Mouse (Mus musculus): Measurements from ENCODE around the gene Pum3.

Gene Pum3

DNA sequence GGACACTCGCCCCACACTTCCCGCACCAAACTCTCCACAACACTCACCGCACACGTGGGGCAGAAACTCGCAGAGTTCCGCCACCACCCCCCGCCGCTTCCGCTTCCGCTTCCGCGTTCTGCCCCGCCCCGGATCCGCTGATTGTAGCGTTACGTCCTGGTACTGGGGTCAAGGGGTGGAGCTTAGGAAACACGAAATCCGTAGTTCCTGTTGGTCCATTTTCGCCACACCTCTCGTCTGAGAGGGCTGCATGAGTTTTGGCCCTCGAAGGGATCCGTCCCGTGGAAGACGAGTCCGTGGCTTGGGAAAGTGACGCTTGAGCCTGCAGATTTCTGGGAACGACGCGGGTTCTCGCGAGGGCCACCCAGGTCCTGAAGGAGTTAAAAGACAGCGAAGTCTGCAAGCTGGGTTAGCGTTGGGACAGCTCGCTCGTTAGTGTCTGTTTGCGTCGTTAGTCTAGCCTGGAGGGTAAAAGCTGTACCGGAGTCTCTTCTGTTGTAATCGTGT is at the start of gene Pum3:
Gene Pum3 (minus strand): TSS at position 81 of the 507 bp plus-strand sequence.
- peak; percentile 93 for DNase-seq (ENCODE audit: low spot score)

DNA sequence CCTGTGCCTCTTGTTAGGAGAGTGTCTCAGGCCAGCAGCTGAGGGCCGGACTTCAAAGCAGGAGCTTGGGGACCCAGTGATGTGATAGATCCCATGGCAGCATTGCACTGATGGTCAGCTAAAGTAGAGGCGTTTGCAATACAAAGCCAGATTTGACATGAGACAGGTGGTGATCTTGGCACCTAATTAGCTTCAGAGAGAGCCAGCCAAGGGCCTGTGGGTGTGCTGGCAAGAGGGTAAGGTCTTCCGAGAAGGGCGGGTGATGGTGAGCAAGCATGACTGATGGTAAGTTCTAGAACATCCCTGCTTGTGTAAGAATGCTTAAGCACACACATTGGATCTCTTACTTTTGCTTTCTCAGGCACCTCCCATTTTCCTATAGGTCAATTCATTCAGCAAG is 37.1 kb upstream of the Pum3 start:
- no peak for DNase-seq (ENCODE audit: low spot score)

DNA sequence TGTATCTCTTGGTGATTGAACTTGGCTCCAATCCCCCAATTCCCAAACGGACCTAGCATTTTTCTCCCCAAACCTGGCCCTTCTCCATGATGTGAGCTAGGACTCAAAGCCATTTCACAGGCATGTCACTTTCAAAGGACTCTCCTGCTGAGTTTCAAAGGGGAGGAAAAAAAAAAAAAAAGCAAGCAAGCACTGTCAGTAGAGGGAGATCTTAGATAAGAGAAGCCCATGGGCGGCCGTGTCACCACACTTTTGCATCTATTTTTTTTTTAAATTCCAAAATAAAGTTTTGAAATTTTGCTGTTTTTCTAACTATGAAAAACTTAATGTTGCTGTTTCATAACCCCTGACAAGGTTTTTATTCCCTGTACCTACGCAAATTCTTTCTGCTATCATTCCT is 33.0 kb upstream of the Pum3 start:
- DNase-seq (ENCODE audit: low spot score) = no peak

DNA sequence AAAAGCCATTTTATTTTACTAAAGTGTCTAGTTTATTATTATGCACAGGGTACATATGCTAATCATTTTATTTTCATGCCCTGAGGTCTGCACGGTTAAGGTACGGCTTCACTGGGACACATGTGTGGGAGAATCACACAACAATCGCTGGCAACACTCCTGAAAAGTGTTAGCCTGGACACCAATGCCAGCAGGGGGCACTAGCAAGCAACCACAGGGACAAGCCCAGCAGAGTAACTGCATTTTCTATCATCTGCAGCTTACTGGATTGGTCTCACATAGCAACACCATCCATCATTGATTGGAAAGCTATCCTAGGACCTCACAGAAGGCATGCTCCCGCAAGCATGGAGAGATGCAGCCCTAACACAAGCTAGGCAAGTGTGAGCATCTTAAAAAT is 20.8 kb upstream of the Pum3 start:
- DNase-seq (ENCODE audit: low spot score) = no peak

DNA sequence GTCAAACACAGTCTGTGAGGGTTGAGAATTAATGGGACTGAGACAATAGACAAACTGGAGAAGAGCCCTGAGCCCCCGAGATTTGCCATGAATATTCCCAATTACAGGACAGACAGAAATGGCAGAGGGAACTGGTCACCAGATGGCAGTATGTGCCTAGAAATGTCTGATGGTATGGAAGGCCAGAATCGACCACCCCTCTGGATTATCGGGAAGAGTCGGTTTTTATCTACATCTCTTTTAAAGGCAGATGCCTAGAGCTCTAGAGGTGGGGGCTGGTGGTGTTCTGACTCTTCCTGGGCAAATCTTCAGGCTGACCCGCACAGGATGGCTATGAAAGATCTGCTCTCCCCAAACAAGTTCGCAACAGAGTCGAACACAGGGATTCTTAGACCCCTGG is 17.9 kb upstream of the Pum3 start:
- no peak for DNase-seq (ENCODE audit: low spot score)

DNA sequence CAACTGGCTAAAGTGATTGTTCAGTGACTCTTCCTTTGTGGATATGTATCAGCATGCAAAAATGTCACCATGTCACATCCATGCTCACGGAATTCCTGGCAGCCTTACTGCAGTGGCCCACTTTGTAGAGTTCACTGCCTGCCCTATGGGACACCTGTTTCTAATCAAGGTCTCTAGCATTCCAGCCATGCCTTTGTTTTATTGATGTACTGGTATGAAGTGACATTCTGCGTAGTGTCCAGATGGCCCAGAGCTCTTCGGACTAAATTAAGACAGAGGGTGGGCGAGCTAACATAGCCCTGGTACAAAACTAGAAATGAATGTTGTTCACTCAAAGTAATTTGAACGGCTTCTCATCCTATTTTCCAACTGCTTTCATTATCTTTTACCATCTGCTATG is 11.5 kb upstream of the Pum3 start:
- no peak for DNase-seq (ENCODE audit: low spot score)

DNA sequence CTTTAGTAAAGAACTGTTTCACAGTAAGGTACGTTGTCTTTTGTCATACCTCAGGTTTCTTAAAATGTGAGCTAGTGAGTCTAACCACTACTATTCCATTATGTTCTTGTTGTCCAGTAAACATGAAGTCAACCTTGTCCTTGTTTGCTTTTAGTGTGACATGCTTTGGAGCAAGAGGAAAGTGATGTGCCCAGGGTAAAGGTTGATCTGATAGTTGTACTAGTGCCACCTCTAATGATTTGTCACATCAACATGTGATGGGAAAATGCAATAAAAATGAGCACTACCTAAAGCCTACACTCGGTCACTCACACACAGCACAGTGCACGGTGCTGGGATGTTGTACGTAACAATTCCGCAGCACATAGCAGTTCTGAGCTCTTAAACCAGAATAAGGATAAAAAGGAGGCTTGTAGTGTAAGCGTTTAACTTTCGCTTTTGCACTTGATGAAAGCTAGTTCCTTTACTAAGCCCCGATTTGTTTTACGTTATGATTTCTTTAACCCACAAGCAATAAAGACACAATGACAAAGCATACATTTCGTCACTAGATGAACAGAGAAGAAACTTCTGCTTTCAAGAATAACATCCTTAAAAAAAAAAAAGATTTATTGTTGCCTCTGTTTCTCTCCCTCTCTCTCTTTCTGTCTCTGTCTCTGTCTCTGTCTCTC is 8.5 kb upstream of the Pum3 start:
- no peak for DNase-seq (ENCODE audit: low spot score)

DNA sequence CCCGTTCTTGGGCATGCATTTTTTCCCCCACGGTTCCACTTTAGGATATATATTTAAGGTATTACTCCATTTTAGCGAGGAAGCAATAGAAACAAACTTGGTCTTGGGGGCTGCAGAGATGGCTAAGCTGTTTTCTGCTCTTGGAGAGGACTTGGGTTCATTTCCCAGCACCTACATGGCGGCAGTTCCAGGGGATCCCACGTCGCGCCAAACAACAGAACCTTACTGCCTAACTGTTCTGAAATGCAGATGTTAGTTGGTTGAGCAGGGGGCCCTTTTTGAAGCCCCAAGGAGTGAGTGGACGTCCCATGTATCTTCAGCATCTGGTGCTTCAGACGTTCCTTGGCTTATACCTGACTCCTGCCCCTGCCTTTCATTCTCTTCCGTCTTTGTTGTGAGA is 781 bp upstream of the Pum3 start:
- peak; percentile 1 for DNase-seq (ENCODE audit: low spot score)

DNA sequence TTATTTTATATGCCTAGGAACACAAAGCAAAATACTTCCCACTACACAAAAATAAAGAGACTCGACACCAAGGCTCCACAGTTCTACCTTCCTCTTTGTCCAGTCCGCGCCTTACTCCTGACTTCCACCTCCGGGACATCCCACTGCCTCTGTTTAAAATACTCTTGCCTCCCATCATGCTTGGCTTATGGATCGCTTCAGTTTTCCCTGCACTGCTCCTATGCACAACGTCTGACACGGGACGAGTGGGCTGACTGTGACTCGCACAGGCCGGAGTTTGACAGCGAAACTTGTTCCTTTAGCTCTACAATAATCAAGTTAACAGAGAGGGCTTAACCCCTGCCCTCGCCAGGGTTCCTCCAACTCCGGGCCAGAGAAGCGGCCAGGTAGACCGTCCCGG is 344 bp downstream of the Pum3 start:
- DNase-seq (ENCODE audit: low spot score) = no peak

DNA sequence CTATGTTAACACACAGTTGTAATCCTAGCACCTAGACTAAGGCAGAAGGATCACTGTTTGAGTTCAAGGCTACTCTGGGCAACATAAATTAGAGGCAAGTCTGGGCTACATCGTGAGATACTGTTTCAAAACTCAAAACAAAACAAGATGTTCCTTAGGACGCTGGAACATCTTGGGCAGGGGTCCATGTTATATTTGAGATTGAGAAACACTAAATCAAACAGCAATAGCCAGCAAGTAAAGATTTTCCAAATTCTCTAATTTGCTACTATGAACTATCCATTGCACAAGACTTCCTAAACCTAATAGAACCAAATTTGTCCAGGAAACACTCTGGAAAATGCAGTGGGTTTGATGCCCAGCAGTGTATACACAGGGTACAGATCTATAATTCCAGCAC is 1.8 kb downstream of the Pum3 start:
- DNase-seq (ENCODE audit: low spot score) = no peak

DNA sequence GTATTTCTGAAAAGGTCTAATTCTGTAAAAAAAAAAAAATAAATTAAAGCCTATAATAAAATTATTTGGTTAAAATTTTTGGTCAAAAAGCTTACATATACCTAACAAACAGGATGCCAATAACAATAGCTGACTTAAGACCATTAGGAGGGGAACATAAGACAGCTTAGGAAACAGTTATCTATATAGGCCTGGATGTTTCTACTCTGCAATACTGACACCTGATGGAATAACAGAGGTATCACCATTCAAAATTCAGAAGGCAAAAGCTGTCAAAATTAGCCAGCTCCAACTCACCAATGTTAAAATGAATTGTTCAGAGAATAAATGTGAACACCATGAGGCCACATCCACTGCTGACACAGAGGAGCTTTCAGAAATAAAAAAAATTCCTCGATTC is 3.2 kb downstream of the Pum3 start:
- no peak for DNase-seq (ENCODE audit: low spot score)

DNA sequence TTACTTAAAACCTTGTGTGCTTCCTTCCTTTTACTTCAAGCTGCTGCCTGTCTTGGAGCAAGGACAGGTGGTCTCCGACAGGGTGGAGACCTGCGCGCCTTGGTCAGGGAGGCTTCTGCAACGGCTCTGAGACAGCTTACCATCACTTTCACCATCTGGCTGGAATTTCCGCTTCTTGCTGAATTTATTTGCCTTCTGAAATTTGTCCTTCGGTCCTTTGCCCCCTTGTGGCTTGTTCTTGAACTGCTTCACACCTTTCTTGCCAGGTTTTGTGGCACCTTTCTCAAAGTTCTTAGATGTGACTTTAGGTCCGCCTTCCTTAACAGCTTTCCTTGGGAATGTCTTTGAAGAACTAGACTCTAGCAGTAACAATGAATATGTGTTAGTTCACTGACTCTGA is 4.0 kb downstream of the Pum3 start:
- peak; percentile 19 for DNase-seq (ENCODE audit: low spot score)

DNA sequence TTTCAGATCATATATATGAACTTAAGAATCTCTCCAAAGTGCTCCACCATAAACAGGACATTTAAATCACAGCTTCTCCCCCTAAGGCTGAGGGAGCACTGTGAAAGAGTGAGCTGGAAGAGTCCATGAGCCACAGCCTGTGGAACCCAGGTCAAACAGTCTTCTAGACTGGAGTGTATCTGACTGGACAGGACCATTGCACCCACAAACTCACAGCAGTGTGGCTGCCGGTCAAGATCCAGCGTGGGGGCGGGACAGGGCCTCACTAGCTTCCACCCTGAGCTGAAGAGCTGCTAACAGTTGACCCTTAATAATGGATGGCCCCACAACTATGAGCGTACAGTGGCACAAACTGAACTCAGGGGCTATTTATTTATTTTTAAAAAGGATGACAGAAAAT is 12.2 kb downstream of the Pum3 start:
- DNase-seq (ENCODE audit: low spot score) = no peak

DNA sequence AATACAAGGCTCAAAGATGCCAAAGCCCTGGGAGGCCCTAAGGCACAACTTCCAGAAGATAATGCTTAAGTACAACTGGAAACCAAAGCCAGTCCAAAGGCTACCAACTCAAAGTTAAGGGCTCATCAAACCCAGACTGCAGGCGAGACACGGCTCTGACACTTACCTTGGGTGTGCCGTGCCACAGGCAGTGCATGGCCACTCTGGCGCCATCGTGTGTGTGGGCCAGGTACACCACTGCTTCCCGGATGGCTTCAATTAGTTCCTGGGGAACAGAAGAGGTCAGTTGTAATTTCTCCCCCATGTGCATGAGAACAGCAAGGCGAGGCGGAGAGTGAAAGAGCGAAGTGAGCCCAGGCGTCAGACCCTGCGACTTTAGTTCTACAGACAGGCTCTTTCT is 13.1 kb downstream of the Pum3 start:
- DNase-seq (ENCODE audit: low spot score) = no peak

DNA sequence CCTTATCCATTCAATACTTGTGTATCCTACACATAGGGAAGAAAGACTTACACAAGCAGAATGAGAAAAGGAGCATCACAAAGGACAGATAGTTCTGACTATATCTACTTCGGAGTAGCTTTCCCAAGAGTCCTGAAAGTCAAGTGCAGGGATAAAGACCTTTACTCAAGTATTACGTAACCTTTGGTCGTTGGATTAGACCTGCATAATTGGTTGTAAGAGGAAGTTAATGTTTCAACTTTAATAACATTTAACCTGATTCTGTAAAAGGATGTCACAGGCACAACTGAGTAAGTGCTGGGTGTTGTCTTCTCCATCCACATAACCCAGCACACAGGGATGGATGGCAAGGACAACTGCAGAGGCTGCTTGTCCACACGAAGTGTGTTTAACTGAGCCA is 18.3 kb downstream of the Pum3 start:
- no peak for DNase-seq (ENCODE audit: low spot score)

DNA sequence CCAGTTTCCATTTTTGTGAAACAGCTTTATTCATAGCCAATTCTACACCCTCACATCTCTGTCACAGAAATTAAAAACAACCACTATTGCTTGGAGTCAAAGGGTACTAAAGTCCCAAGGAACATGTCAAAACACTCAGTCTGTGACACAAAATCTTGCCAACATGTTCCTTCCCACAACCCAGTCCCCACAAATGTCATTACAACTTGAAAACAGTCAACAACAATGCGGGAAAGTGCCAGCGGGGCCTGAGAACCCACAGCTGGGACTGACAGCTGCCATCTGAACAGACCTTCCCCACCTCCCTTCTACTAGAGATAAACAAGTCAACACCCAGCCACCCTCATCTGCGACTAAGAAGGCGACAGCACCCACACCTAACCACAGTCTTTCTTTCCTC is 18.9 kb downstream of the Pum3 start:
- no peak for DNase-seq (ENCODE audit: low spot score)

DNA sequence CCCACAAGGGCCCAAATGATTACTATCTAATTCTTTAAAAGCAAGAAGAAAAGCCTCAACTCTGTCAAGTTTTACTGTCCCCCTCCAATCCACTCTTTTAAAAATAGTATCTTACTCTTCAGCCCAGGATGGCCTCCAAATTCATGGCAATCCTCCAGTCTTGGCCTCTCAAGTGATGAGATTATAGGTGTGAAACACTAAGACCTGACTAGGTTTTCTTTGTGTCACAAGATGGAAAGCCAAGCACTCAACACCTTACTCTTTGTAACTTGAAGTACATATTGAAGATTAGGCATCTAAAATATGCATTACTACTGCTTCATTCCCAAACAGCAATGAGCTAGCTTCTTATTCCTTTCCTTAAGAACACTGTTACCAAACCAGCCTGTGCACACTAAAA is 19.8 kb downstream of the Pum3 start:
- no peak for DNase-seq (ENCODE audit: low spot score)

DNA sequence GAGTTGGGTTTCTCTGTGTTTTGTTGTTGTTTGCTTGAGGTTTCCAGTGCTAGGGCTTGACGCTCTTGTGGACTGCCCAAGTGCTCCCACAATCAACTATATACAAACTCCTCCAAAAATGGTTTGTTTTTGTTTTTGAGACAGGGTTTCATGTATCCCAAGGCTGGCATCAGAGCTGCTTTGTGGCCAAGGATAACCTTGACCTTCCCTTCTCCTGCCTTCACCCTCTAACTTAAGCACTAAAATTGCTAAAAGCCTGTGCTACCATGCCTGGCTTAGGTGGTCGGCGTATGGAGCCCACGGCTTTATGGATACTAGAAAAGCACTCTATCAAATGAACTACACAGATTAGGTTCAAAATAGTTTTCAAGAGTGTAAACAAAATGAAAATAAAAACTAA is 20.4 kb downstream of the Pum3 start:
- DNase-seq (ENCODE audit: low spot score) = no peak

DNA sequence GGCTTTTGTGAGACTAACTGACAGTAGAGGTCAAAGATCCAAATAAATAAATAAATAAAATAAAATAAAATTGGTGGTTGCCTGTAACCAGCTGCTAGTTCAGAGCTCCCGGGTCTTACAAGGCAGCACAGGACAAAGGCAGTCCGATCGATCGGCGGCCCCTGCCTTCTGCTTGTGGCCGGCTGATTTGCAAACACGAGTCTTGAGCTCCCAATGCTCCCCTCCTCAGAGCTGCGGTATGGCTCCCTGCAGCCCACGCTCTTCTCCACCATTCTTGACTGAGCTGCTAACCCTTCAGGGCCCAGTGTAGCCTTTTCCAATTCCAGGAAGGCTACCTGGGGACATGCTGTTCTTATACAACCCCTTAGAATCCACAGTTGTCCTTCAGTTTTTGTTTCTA is 31.8 kb downstream of the Pum3 start:
- no peak for DNase-seq (ENCODE audit: low spot score)

DNA sequence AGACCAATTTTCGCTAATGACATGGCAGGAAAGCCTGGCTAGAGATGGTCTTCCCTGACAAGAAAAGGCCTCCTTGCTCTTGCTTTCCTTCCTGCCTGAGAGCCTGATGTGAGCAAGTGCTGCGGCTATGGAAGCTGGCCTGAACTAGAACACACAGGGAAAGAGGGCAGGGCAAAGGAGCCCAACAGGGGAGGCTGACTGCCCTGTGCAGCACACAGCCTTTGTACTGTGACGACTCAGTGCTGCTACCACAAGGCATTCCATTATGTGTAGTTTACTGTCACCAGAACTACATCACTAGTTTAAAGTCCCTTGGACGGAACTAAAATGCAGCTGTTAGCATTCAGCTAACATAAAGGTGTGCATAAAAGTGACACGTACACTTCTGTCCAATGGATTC is 32.4 kb downstream of the Pum3 start:
- no peak for DNase-seq (ENCODE audit: low spot score)

DNA sequence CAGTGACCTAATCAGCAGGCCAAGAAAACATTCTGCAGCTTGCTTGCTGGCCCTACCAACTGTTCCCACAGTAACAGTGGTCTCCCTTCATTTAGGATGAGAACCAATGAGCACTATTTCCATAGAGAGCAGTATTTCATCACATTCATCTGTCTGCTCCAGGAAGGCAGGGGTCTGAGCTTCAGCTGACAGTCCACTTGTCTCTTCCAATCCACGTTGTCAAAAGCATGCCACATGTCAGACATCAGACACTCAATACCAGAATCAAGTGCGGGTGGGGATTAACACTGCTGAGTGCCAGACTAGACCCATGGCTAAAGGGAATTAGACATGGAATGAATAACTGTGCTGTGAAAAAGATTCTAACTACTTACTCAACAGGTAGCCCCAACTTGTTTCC is 32.9 kb downstream of the Pum3 start:
- DNase-seq (ENCODE audit: low spot score) = no peak

DNA sequence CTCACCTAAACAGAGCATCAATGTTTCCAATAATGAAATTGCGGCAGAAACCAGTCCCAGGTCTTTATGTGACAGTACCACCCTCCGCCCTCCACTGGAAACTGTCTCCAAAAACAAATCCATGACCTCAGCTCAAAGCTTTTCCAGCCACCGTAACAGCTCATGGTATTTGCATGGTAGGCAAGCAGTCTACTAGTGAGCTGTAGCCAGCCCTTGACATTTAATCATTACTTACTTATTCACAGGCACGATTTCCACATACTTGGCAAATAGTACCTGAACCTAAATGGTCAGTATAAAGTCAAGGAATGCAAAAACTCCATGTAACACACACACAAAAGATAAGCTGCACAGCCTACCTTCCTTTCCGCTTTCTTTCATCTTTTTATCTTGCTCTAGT is 33.7 kb downstream of the Pum3 start:
- DNase-seq (ENCODE audit: low spot score) = no peak

DNA sequence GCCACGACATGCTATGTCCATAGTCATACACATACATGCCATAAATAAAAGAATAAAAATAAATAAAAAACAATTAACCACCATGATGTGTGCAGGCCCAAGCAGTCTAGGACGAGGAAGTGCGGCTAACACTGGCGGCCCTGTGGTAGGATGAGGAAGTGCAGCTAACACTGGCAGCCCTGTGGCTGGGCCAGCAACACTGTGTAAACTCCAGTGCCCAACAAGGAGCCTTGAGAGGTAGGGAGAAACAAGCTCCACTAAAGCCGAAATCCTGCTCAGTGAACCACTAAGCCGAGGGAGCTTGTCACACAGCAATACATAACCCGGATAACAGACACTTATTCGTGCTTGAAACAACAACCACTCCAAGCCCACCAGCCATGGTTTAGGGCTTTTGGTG is 34.1 kb downstream of the Pum3 start:
- no peak for DNase-seq (ENCODE audit: low spot score)

DNA sequence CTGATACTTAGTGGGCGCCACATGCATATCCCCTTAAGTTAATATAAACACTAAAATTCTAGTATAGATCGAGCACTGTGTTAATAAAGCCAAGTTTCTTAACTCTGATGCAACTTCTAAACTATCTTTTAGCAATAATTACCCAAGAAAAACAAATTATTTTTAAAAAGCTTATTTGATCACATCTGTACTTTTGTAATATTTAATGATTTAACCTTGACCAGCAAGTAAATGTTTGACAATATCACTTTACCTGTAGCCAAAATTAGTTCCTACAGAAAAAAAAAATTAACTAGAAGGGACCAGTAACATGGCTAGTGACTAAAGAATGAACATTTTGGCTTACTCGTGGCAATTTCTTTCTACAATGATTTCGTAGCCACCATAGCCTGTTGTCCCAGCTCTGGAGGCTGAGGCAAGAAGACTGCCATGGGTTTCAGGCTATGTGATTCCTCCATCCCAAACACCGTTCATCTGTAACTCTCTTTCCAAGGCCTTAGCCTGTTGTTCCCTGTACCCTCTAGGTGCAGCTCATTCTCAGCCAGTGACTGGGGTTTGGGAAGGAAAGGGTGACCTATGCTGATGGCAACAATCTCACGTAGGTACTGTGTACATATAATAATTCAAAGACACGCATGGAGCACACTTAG is 35.2 kb downstream of the Pum3 start:
- DNase-seq (ENCODE audit: low spot score) = no peak

All from T-cell, adult 2 months (primary cell).